ENCODE assay signal across 8 mouse cellular contexts in genomic region chr16:29945376-29945890, GRCm38 (mm10).
DNase-seq lines count a peak whose midpoint lies in the region; ATAC-seq and TF ChIP-seq lines count a peak whose summit lies in the region.

No protein-coding gene starts in this region.

- H3K27ac ChIP-seq in ES-Bruce4 (ENCODE audit: insufficient read depth, low read length): no peak overlapping the region; the same call in 1 of the 2 replicates
- H3K27ac ChIP-seq in intestine, postnatal 0 days (ENCODE audit: low read depth, low read length): peak overlapping the region; percentile 93
- peak overlapping the region; percentile 96 for H3K27ac ChIP-seq in lung, embryonic 15.5 days

- H3K36me3 ChIP-seq in ES-Bruce4 (ENCODE audit: control insufficient read depth, insufficient read depth, low read length, poor library complexity, severe bottlenecking): no peaks in the 10 kb centered on the region
- no peaks in the 10 kb centered on the region for H3K36me3 ChIP-seq in intestine, postnatal 0 days (ENCODE audit: control insufficient read depth, insufficient read depth)
- no peaks in the 10 kb centered on the region for H3K36me3 ChIP-seq in lung, embryonic 15.5 days

- DNase-seq in adrenal gland, postnatal 10 days: peak; percentile 46
- DNase-seq in heart, adult 11 months: peak; percentile 96
- DNase-seq in skeletal muscle tissue, adult 2 months (ENCODE audit: low read depth, low spot score): peak; percentile 50
- no peak for DNase-seq in left cerebral cortex, adult 8-10 months (ENCODE audit: low spot score in 2 of 2)

- H3K9me3 ChIP-seq in ES-Bruce4 (replicated peaks; ENCODE audit: control insufficient read depth, insufficient read depth, low read length, poor library complexity, severe bottlenecking): no peaks in the 10 kb centered on the region
- no peaks in the 10 kb centered on the region for H3K9me3 ChIP-seq in intestine, postnatal 0 days (ENCODE audit: control insufficient read depth)
- H3K9me3 ChIP-seq in lung, embryonic 15.5 days: no peaks in the 10 kb centered on the region

- no peaks in the 10 kb centered on the region for H3K27me3 ChIP-seq in ES-Bruce4 (ENCODE audit: control insufficient read depth, insufficient read depth, low read length, poor library complexity, severe bottlenecking)
- no peaks in the 10 kb centered on the region for H3K27me3 ChIP-seq in intestine, postnatal 0 days (replicated peaks; ENCODE audit: control insufficient read depth, insufficient read depth, low read length)
- H3K27me3 ChIP-seq in lung, embryonic 15.5 days: no peaks in the 10 kb centered on the region

- H3K9ac ChIP-seq in ES-Bruce4 (ENCODE audit: low read depth, poor library complexity, severe bottlenecking): peak overlapping the region; percentile 94
- peak overlapping the region; percentile 48 for H3K9ac ChIP-seq in intestine, postnatal 0 days (ENCODE audit: low read depth, low read length)
- H3K9ac ChIP-seq in lung, embryonic 15.5 days: peak overlapping the region; percentile 43

- H3K4me1 ChIP-seq in ES-Bruce4 (ENCODE audit: control insufficient read depth, insufficient read depth, low read length): peaks cover 8% of the 10 kb centered on the region
- H3K4me1 ChIP-seq in intestine, postnatal 0 days (replicated peaks; ENCODE audit: control insufficient read depth, insufficient read depth, low read length): 0 out of 2 replicates have a peak, but pooled peaks cover 13% of the 10 kb centered on the region
- peaks cover 46% of the 10 kb centered on the region for H3K4me1 ChIP-seq in lung, embryonic 15.5 days

- peak overlapping the region; percentile 79 for H3K4me3 ChIP-seq in ES-Bruce4 (ENCODE audit: low read depth, low read length)
- peak overlapping the region; percentile 30 for H3K4me3 ChIP-seq in intestine, postnatal 0 days (ENCODE audit: low read depth, low read length)
- H3K4me3 ChIP-seq in lung, embryonic 15.5 days: peak overlapping the region; percentile 36

- peak; percentile 55 for ATAC-seq in intestine, postnatal 0 days
- no peak for ATAC-seq in lung, embryonic 15.5 days (ENCODE audit: borderline replicate concordance, extremely low read depth, low FRiP score, low TSS enrichment)
- no peak for ATAC-seq in erythroid progenitor cell, adult 5-6 weeks (replicated peaks; ENCODE audit: low FRiP score, poor library complexity, severe bottlenecking)

- TF ChIP-seq POLR2A in ES-Bruce4 (IDR thresholded peaks at IDR 0.05; ENCODE audit: insufficient read depth, low read length): no peak

- TF ChIP-seq CTCF in ES-Bruce4 (IDR thresholded peaks at IDR 0.05; ENCODE audit: low read depth, low read length): no peak
- no peak for TF ChIP-seq CTCF in intestine, postnatal 0 days (IDR thresholded peaks at IDR 0.05; ENCODE audit: low read depth)

- peak overlapping the region; percentile 65 for H3K4me2 ChIP-seq in intestine, postnatal 0 days (replicated peaks; ENCODE audit: low read depth)
- H3K4me2 ChIP-seq in lung, embryonic 15.5 days: peak overlapping the region; percentile 75

- 3% methylated on average over 9 of the region's 9 CpGs for WGBS in intestine, postnatal 0 days
- WGBS in lung, embryonic 15.5 days: 6% methylated on average over 9 of the region's 9 CpGs

- no peak for TF ChIP-seq EP300 in ES-Bruce4 (IDR thresholded peaks at IDR 0.05; ENCODE audit: insufficient read depth, low read depth, low read length)

Comparison
In these comparisons a context has a peak if more than half of its experiments do, and no peak if none do; other contexts are left out.
1. H3K9ac ChIP-seq: peak in every context shown above with its lines; median percentile 94 in ES-Bruce4; 48 in intestine, postnatal 0 days; 43 in lung, embryonic 15.5 days.
2. DNase-seq: peak in adrenal gland, postnatal 10 days (single experiment), heart, adult 11 months (single experiment) and skeletal muscle tissue, adult 2 months (single experiment); none in left cerebral cortex, adult 8-10 months (0 of 2).
3. Peak in every context shown above with its lines, with median percentiles within 50 percentile points of each other: H3K4me3 ChIP-seq.